Mouse (Mus musculus) stomach, embryonic 16.5 days (tissue): ENCODE measurements around the gene Wdsub1. TPM values are rescaled to one million over a fixed set of nuclear protein-coding genes. Genes with fewer than 3 reads are reported as not detected.

Source experiments
- ATAC-seq: fragments of 200-750 bp; cut with Nextera tagmentation; 2 replicates; pipeline ENCODE4 v1.8.0; 2017; ENCODE audit warnings: moderate number of reproducible peaks, moderate TSS enrichment; ENCODE audit not compliant: insufficient read depth, low FRiP score
- H3K27ac ChIP-seq: fragments of 300-500 bp; sonication (generic); 2 replicates; pipeline ENCODE4 v1.5.1; 2014; ENCODE audit warnings: low read length
- H3K27me3 ChIP-seq: fragments of 300-500 bp; sonication (generic); 2 replicates; pipeline ENCODE4 v1.6.1; 2014; ENCODE audit warnings: low read length, control low read depth, mixed read lengths; ENCODE audit not compliant: control insufficient read depth, insufficient read depth
- H3K36me3 ChIP-seq: fragments of 300-500 bp; sonication (generic); 2 replicates; pipeline ENCODE4 v1.6.1; 2014; ENCODE audit warnings: low read length; ENCODE audit not compliant: control insufficient read depth, insufficient read depth
- H3K4me1 ChIP-seq: fragments of 300-500 bp; sonication (generic); 2 replicates; pipeline ENCODE4 v1.6.1; 2014; ENCODE audit warnings: low read length, control low read depth, mixed read lengths; ENCODE audit not compliant: control insufficient read depth, insufficient read depth
- H3K4me2 ChIP-seq: fragments of 300-500 bp; sonication (generic); 2 replicates; pipeline ENCODE4 v1.6.1; 2014; ENCODE audit warnings: low read depth, low read length, mixed read lengths
- H3K4me3 ChIP-seq: fragments of 300-500 bp; sonication (generic); replicated peaks from 2 replicates; pipeline ENCODE4 v1.5.1; 2014; ENCODE audit warnings: mild to moderate bottlenecking, low read length
- H3K9ac ChIP-seq: fragments of 300-500 bp; sonication (generic); 2 replicates; pipeline ENCODE4 v1.6.1; 2014; ENCODE audit warnings: low read length
- H3K9me3 ChIP-seq: fragments of 300-500 bp; sonication (generic); replicated peaks from 2 replicates; pipeline ENCODE4 v1.6.1; 2016; ENCODE audit warnings: low read length, control low read depth; ENCODE audit not compliant: control insufficient read depth
- WGBS: fragments of 180-500 bp; shearing (Covaris S2); extraction: QIAGEN DNeasy Blood & Tissue Kit; methylation state at CpG from one replicate; pipeline ENCODE4 v1.1.7; 2014; 5-methylcytosine and 5-hydroxymethylcytosine counted together
- polyA plus RNA-seq: library from polyadenylated mRNA; unstranded; fragments of >200 nt; fragmentation: Nextera tagmentation; extraction: Ambion mirVana; gene quantifications from 2 replicates; pipeline ENCODE4 v1.2.1, GENCODE M21; 2015

Wdsub1 gene
- polyA plus RNA-seq = 34.7 and 34.8 TPM in 2 replicates

- H3K9ac ChIP-seq = peak within 1 kb of the TSS; percentile 86
- H3K36me3 ChIP-seq = no peaks in the 10 kb centered on the region
- H3K27ac ChIP-seq = peak within 1 kb of the TSS; percentile 68
- ATAC-seq = peak; percentile 98
- H3K4me3 ChIP-seq = peak within 1 kb of the TSS; percentile 94
- H3K4me1 ChIP-seq = 0 out of 2 replicates have a peak, but pooled peaks cover 8% of the 10 kb centered on the region
- H3K9me3 ChIP-seq = no peaks in the 10 kb centered on the region
- H3K4me2 ChIP-seq = peak within 1 kb of the TSS; percentile 50
- 3% methylated on average over 57 of the region's 57 CpGs for WGBS
- no peaks in the 10 kb centered on the region for H3K27me3 ChIP-seq
These were observed at the start of gene Wdsub1 for GRCm38 (mm10) chr2:59881831-59882741. Gene Wdsub1, minus strand, starts transcription at chr2:59882591.

GRCm38 (mm10) chr2:59913610-59914009 lies 31.2 kb upstream of the Wdsub1 start:
- H3K27ac ChIP-seq = no peak overlapping the region
- H3K36me3 ChIP-seq = peaks cover 14% of the 10 kb centered on the region
- H3K4me1 ChIP-seq = no peaks in the 10 kb centered on the region
- WGBS = 91% methylated on average over 11 of the region's 11 CpGs
- H3K4me2 ChIP-seq = no peak overlapping the region
- no peak for ATAC-seq
- H3K9me3 ChIP-seq = no peaks in the 10 kb centered on the region
- H3K27me3 ChIP-seq = no peaks in the 10 kb centered on the region
- H3K4me3 ChIP-seq = no peak overlapping the region
- H3K9ac ChIP-seq = no peak overlapping the region

GRCm38 (mm10) chr2:59908048-59908447 lies 25.7 kb upstream of the Wdsub1 start:
- WGBS = 86% methylated on average over 9 of the region's 9 CpGs
- peaks cover 8% of the 10 kb centered on the region for H3K36me3 ChIP-seq

GRCm38 (mm10) chr2:59904007-59904406 lies 21.6 kb upstream of the Wdsub1 start:
- Histone ChIP-seq H3K36me3 (0 out of 2 replicates have a peak, but pooled peaks cover 12% of the 10 kb centered on the region), H3K9ac (no peak overlapping the region), H3K27me3 (no peaks in the 10 kb centered on the region), H3K4me1 (no peaks in the 10 kb centered on the region), H3K9me3 (no peaks in the 10 kb centered on the region), H3K4me2 (no peak overlapping the region), H3K27ac (no peak overlapping the region), H3K4me3 (no peak overlapping the region)
- WGBS = 83% methylated on average over 7 of the region's 7 CpGs
- no peak for ATAC-seq

More at GRCm38 (mm10) chr2:59908048-59908447, 25.7 kb upstream of the Wdsub1 start:
- H3K4me1 ChIP-seq = no peaks in the 10 kb centered on the region
- no peak overlapping the region for H3K4me2 ChIP-seq
- H3K9ac ChIP-seq = no peak overlapping the region
- no peak for ATAC-seq
- no peaks in the 10 kb centered on the region for H3K27me3 ChIP-seq
- H3K27ac ChIP-seq = no peak overlapping the region
- H3K9me3 ChIP-seq = no peaks in the 10 kb centered on the region
- H3K4me3 ChIP-seq = no peak overlapping the region

GRCm38 (mm10) chr2:59898666-59899065 lies 16.3 kb upstream of the Wdsub1 start:
- WGBS = 69% methylated on average over 4 of the region's 4 CpGs
- ATAC-seq = no peak
- no peak overlapping the region for H3K4me2 ChIP-seq
- peaks cover 10% of the 10 kb centered on the region; the same call in 1 of the 2 replicates for H3K4me1 ChIP-seq
- H3K4me3 ChIP-seq = no peak overlapping the region
- no peak overlapping the region for H3K9ac ChIP-seq
- 0 out of 2 replicates have a peak, but pooled peaks cover 12% of the 10 kb centered on the region for H3K36me3 ChIP-seq
- H3K27ac ChIP-seq = no peak overlapping the region
- H3K27me3 ChIP-seq = no peaks in the 10 kb centered on the region
- H3K9me3 ChIP-seq = no peaks in the 10 kb centered on the region

- WGBS = 91% methylated on average over 5 of the region's 7 CpGs
- no peaks in the 10 kb centered on the region for H3K9me3 ChIP-seq
These were observed 15.7 kb upstream of the Wdsub1 start for GRCm38 (mm10) chr2:59898105-59898504.

GRCm38 (mm10) chr2:59896837-59897236 lies 14.4 kb upstream of the Wdsub1 start:
- Histone ChIP-seq H3K27me3 (no peaks in the 10 kb centered on the region), H3K27ac (peak overlapping the region; percentile 48)
- WGBS = 45% methylated on average over 8 of the region's 8 CpGs

More at GRCm38 (mm10) chr2:59898105-59898504, 15.7 kb upstream of the Wdsub1 start:
- Histone ChIP-seq H3K36me3 (0 out of 2 replicates have a peak, but pooled peaks cover 12% of the 10 kb centered on the region), H3K4me1 (peaks cover 10% of the 10 kb centered on the region; the same call in 1 of the 2 replicates), H3K4me3 (no peak overlapping the region), H3K9ac (no peak overlapping the region), H3K4me2 (no peak overlapping the region), H3K27me3 (no peaks in the 10 kb centered on the region), H3K27ac (no peak overlapping the region)
- no peak for ATAC-seq

GRCm38 (mm10) chr2:59896400-59896799 lies 14.0 kb upstream of the Wdsub1 start:
- 0 out of 2 replicates have a peak overlapping the region, but pooled peaks have one; percentile 21 for H3K4me2 ChIP-seq
- no peaks in the 10 kb centered on the region for H3K27me3 ChIP-seq
- H3K4me1 ChIP-seq = peaks cover 10% of the 10 kb centered on the region; the same call in 1 of the 2 replicates
- WGBS = 41% methylated on average over 7 of the region's 7 CpGs
- H3K36me3 ChIP-seq = 0 out of 2 replicates have a peak, but pooled peaks cover 10% of the 10 kb centered on the region
- H3K9ac ChIP-seq = no peak overlapping the region
- H3K9me3 ChIP-seq = no peaks in the 10 kb centered on the region
- no peak for ATAC-seq
- H3K27ac ChIP-seq = peak overlapping the region; percentile 48
- H3K4me3 ChIP-seq = no peak overlapping the region

More at GRCm38 (mm10) chr2:59896837-59897236, 14.4 kb upstream of the Wdsub1 start:
- H3K4me3 ChIP-seq = no peak overlapping the region
- H3K4me2 ChIP-seq = 0 out of 2 replicates have a peak overlapping the region, but pooled peaks have one; percentile 21
- H3K9me3 ChIP-seq = no peaks in the 10 kb centered on the region
- H3K36me3 ChIP-seq = 0 out of 2 replicates have a peak, but pooled peaks cover 12% of the 10 kb centered on the region
- ATAC-seq = peak; percentile 80; the same call in 1 of the 2 replicates
- peaks cover 10% of the 10 kb centered on the region; the same call in 1 of the 2 replicates for H3K4me1 ChIP-seq
- no peak overlapping the region for H3K9ac ChIP-seq

GRCm38 (mm10) chr2:59889699-59890098 lies 7.3 kb upstream of the Wdsub1 start:
- H3K36me3 ChIP-seq = no peaks in the 10 kb centered on the region
- H3K9ac ChIP-seq = no peak overlapping the region
- no peaks in the 10 kb centered on the region for H3K27me3 ChIP-seq
- no peak overlapping the region for H3K4me2 ChIP-seq
- H3K9me3 ChIP-seq = no peaks in the 10 kb centered on the region
- H3K27ac ChIP-seq = no peak overlapping the region
- 89% methylated on average over 6 of the region's 6 CpGs for WGBS
- ATAC-seq = no peak
- no peaks in the 10 kb centered on the region for H3K4me1 ChIP-seq
- H3K4me3 ChIP-seq = no peak overlapping the region
